9 mouse cellular contexts compared by ENCODE assay signal in genomic region chr9:79716496-79716895, GRCm38 (mm10). TPM values are rescaled to one million over a fixed set of nuclear protein-coding genes. Genes with fewer than 3 reads are reported as not detected.
DNase-seq lines count a peak whose midpoint lies in the region; ATAC-seq lines count a peak whose summit lies in the region.
"Had no signal": no experiment of that assay in that cellular context is flagged by ENCODE, and none has a peak within 500 bp of the region (broad histone marks: within the 10 kb centered on the region; RNA-seq: fewer than 3 reads in every experiment).

No protein-coding gene starts in this region.

- H3K9ac ChIP-seq in hindbrain, embryonic 11.5 days (ENCODE audit: low read depth, low read length), result no peak overlapping the region
- no peak overlapping the region for H3K9ac ChIP-seq in forebrain, embryonic 14.5 days (ENCODE audit: low read length)
- no peak overlapping the region for H3K9ac ChIP-seq in midbrain, embryonic 12.5 days (replicated peaks)

- H3K4me3 ChIP-seq in hindbrain, embryonic 10.5 days, result peak overlapping the region; percentile 59; the same call in 1 of the 2 replicates
- no peak overlapping the region for H3K4me3 ChIP-seq in hindbrain, embryonic 11.5 days (ENCODE audit: low read depth, low read length)
- no peak overlapping the region for H3K4me3 ChIP-seq in forebrain, embryonic 14.5 days (ENCODE audit: low read depth, low read length)
- 0 out of 2 replicates have a peak overlapping the region, but pooled peaks have one; percentile 7 for H3K4me3 ChIP-seq in midbrain, embryonic 12.5 days

- intact Hi-C loops in left cerebral cortex, postnatal 36 days (cut with DNase I), result loop anchor here (2.0 kb wide), 1 partner anchor 672 kb away; no protein-coding TSS in a partner anchor

- H3K27ac ChIP-seq in hindbrain, embryonic 10.5 days, result no peak overlapping the region
- no peak overlapping the region for H3K27ac ChIP-seq in hindbrain, embryonic 11.5 days (ENCODE audit: low read depth, low read length)
- no peak overlapping the region for H3K27ac ChIP-seq in forebrain, embryonic 14.5 days (ENCODE audit: low read depth, low read length)
- no peak overlapping the region for H3K27ac ChIP-seq in midbrain, embryonic 12.5 days (replicated peaks)

- 47% methylated on average over 5 of the region's 5 CpGs for WGBS in hindbrain, embryonic 10.5 days
- WGBS in hindbrain, embryonic 11.5 days, result 46% methylated on average over 5 of the region's 5 CpGs
- 29% methylated on average over 5 of the region's 5 CpGs for WGBS in forebrain, embryonic 14.5 days
- WGBS in midbrain, embryonic 12.5 days, result 48% methylated on average over 5 of the region's 5 CpGs

- no peaks in the 10 kb centered on the region for H3K36me3 ChIP-seq in hindbrain, embryonic 10.5 days
- no peaks in the 10 kb centered on the region for H3K36me3 ChIP-seq in hindbrain, embryonic 11.5 days (ENCODE audit: control insufficient read depth, insufficient read depth, low read length)
- no peaks in the 10 kb centered on the region for H3K36me3 ChIP-seq in forebrain, embryonic 14.5 days (ENCODE audit: control insufficient read depth, insufficient read depth, low read length)
- H3K36me3 ChIP-seq in midbrain, embryonic 12.5 days, result no peaks in the 10 kb centered on the region

- ATAC-seq in hindbrain, embryonic 11.5 days (ENCODE audit: low FRiP score), result no peak
- no peak for ATAC-seq in forebrain, embryonic 14.5 days
- ATAC-seq in midbrain, embryonic 12.5 days (ENCODE audit: low FRiP score, low read depth), result no peak
- no peak for ATAC-seq in inflammation-experienced regulatory T-cells, adult 6 months
- ATAC-seq: Patski had no signal

- H3K4me2 ChIP-seq in hindbrain, embryonic 11.5 days (replicated peaks; ENCODE audit: low read depth, low read length), result no peak overlapping the region; the same call in 1 of the 2 replicates
- H3K4me2 ChIP-seq in forebrain, embryonic 14.5 days (ENCODE audit: low read length), result peak overlapping the region; percentile 93
- peak overlapping the region; percentile 96 for H3K4me2 ChIP-seq in midbrain, embryonic 12.5 days (replicated peaks)

- DNase-seq in hindbrain, embryonic 10.5 days (ENCODE audit: low spot score), result no peak
- no peak for DNase-seq in hindbrain, embryonic 11.5 days (ENCODE audit: low spot score)
- DNase-seq in embryo, embryonic 11 days, result peak; percentile 11
- DNase-seq in forebrain, embryonic 14.5 days (ENCODE audit: low spot score), result peak; percentile 58
- DNase-seq in thymus, postnatal 25 days, result no peak
- DNase-seq in left cerebral cortex, postnatal 36 days (ENCODE audit: low spot score in 2 of 2), result no peak

- H3K27me3 ChIP-seq in hindbrain, embryonic 10.5 days (ENCODE audit: insufficient read depth, poor library complexity, severe bottlenecking), result peaks cover 62% of the 10 kb centered on the region
- H3K27me3 ChIP-seq in hindbrain, embryonic 11.5 days (ENCODE audit: control insufficient read depth, insufficient read depth, low read length), result peaks cover 36% of the 10 kb centered on the region
- H3K27me3 ChIP-seq in forebrain, embryonic 14.5 days (replicated peaks; ENCODE audit: control insufficient read depth, insufficient read depth, low read length), result peaks cover 33% of the 10 kb centered on the region
- peaks cover 57% of the 10 kb centered on the region for H3K27me3 ChIP-seq in midbrain, embryonic 12.5 days
- H3K27me3 ChIP-seq: Patski had no signal

- peaks cover 46% of the 10 kb centered on the region for H3K4me1 ChIP-seq in hindbrain, embryonic 10.5 days (replicated peaks)
- peaks cover 2% of the 10 kb centered on the region; the same call in 1 of the 2 replicates for H3K4me1 ChIP-seq in hindbrain, embryonic 11.5 days (replicated peaks; ENCODE audit: control insufficient read depth, insufficient read depth, low read length)
- peaks cover 11% of the 10 kb centered on the region for H3K4me1 ChIP-seq in forebrain, embryonic 14.5 days (ENCODE audit: control insufficient read depth, insufficient read depth, low read length)
- peaks cover 41% of the 10 kb centered on the region for H3K4me1 ChIP-seq in midbrain, embryonic 12.5 days

- H3K9me3 ChIP-seq in hindbrain, embryonic 10.5 days, result no peaks in the 10 kb centered on the region
- H3K9me3 ChIP-seq in hindbrain, embryonic 11.5 days (ENCODE audit: control insufficient read depth, low read length), result no peaks in the 10 kb centered on the region
- no peaks in the 10 kb centered on the region for H3K9me3 ChIP-seq in forebrain, embryonic 14.5 days (replicated peaks; ENCODE audit: control insufficient read depth, low read length)
- H3K9me3 ChIP-seq in midbrain, embryonic 12.5 days, result no peaks in the 10 kb centered on the region

RNA-seq across cellular contexts. Expression of gene Col12a1, which starts 2.1 kb away (rescaled TPM):
- 5.8 and 9.0 TPM in 2 replicates for polyA plus RNA-seq in hindbrain, embryonic 10.5 days (2016; fragmentation: Nextera tagmentation; extraction: Ambion mirVana)
- polyA plus RNA-seq in hindbrain, embryonic 11.5 days (2014; fragmentation: Nextera tagmentation; extraction: Ambion mirVana), result 18.9 and 32.2 TPM in 2 replicates
- polyA plus RNA-seq in forebrain, embryonic 14.5 days (2014; fragmentation: Nextera tagmentation; extraction: Ambion mirVana), result 5.0 and 7.7 TPM in 2 replicates
- 25.7 and 35.4 TPM in 2 replicates for polyA plus RNA-seq in midbrain, embryonic 12.5 days (2016; fragmentation: Nextera tagmentation; extraction: Ambion mirVana)
- polyA plus RNA-seq in inflammation-experienced regulatory T-cells, adult 6 months (2017; shearing (Covaris generic)), result under 1 TPM in 1 of 3 experiments, not detected in 2; 0.13 TPM
- total RNA-seq in left cerebral cortex, postnatal 36 days (2021), result 1 to 10 TPM; 5.4 to 6.2 TPM

RNA-seq across cellular contexts. Expression of gene Cox7a2, which starts 43.2 kb away (rescaled TPM):
- polyA plus RNA-seq in hindbrain, embryonic 10.5 days (2016; fragmentation: Nextera tagmentation; extraction: Ambion mirVana), result 667 and 753 TPM in 2 replicates
- 633 and 662 TPM in 2 replicates for polyA plus RNA-seq in hindbrain, embryonic 11.5 days (2014; fragmentation: Nextera tagmentation; extraction: Ambion mirVana)
- polyA plus RNA-seq in forebrain, embryonic 14.5 days (2014; fragmentation: Nextera tagmentation; extraction: Ambion mirVana), result 791 and 901 TPM in 2 replicates
- polyA plus RNA-seq in midbrain, embryonic 12.5 days (2016; fragmentation: Nextera tagmentation; extraction: Ambion mirVana), result 634 and 637 TPM in 2 replicates
- 100 to 1,000 TPM; 249 to 393 (median 268) TPM for polyA plus RNA-seq in inflammation-experienced regulatory T-cells, adult 6 months (2017; shearing (Covaris generic))
- 100 to 1,000 TPM; 340 to 356 TPM for total RNA-seq in left cerebral cortex, postnatal 36 days (2021)

Comparison
In these comparisons a context has a peak if more than half of its experiments do, and no peak if none do; other contexts are left out.
1. H3K4me3 ChIP-seq: peak in hindbrain, embryonic 10.5 days (single experiment) and midbrain, embryonic 12.5 days (single experiment); none in hindbrain, embryonic 11.5 days (single experiment) and forebrain, embryonic 14.5 days (single experiment).
2. DNase-seq: peak in embryo, embryonic 11 days (single experiment) and forebrain, embryonic 14.5 days (single experiment); none in hindbrain, embryonic 10.5 days (single experiment), hindbrain, embryonic 11.5 days (single experiment), thymus, postnatal 25 days (single experiment) and left cerebral cortex, postnatal 36 days (0 of 2).